22 mouse cellular contexts compared by ENCODE assay signal in genomic region chr7:96701097-96701845, GRCm38 (mm10).
DNase-seq lines count a peak whose midpoint lies in the region; ATAC-seq and TF ChIP-seq lines count a peak whose summit lies in the region.
"Had no signal": no experiment of that assay in that cellular context is flagged by ENCODE, and none has a peak within 500 bp of the region (broad histone marks: within the 10 kb centered on the region; RNA-seq: fewer than 3 reads in every experiment).

No protein-coding gene starts in this region.

- no peak overlapping the region for H3K4me3 ChIP-seq in hindbrain, postnatal 0 days (ENCODE audit: low read length)
- H3K4me3 ChIP-seq in hindbrain, embryonic 14.5 days (replicated peaks; ENCODE audit: low read length) = no peak overlapping the region
- H3K4me3 ChIP-seq in bone marrow, adult 2 months (replicated peaks; ENCODE audit: control insufficient read depth, low read depth, low read length) = no peak overlapping the region
- H3K4me3 ChIP-seq: gastrocnemius, adult 2 months; heart, embryonic 13.5 days; layer of hippocampus, adult 2 months; midbrain, embryonic 15.5 days had no signal

- H3K27ac ChIP-seq in hindbrain, postnatal 0 days = no peak overlapping the region
- H3K27ac ChIP-seq in hindbrain, embryonic 14.5 days = no peak overlapping the region
- peak overlapping the region; percentile 4; the same call in 1 of the 2 replicates for H3K27ac ChIP-seq in bone marrow, adult 2 months (ENCODE audit: control insufficient read depth, insufficient read depth, low read depth, low read length, poor library complexity)
- H3K27ac ChIP-seq: gastrocnemius, adult 2 months; heart, embryonic 13.5 days; kidney, postnatal 0 days; layer of hippocampus, adult 2 months; liver, embryonic 14.5 days; midbrain, embryonic 15.5 days had no signal

- no peak for TF ChIP-seq CTCF in hindbrain, postnatal 0 days (IDR thresholded peaks at IDR 0.05; ENCODE audit: low read depth)
- no peak for TF ChIP-seq CTCF in bone marrow, adult 2 months (IDR thresholded peaks at IDR 0.05; ENCODE audit: control insufficient read depth, insufficient read depth, low read length)

- no peaks in the 10 kb centered on the region for H3K9me3 ChIP-seq in hindbrain, postnatal 0 days (ENCODE audit: low read length)
- H3K9me3 ChIP-seq in hindbrain, embryonic 14.5 days (ENCODE audit: control insufficient read depth, low read length) = no peaks in the 10 kb centered on the region
- H3K9me3 ChIP-seq: heart, embryonic 13.5 days; midbrain, embryonic 15.5 days had no signal

- H3K4me2 ChIP-seq in hindbrain, postnatal 0 days (ENCODE audit: low read depth, low read length) = no peak overlapping the region
- no peak overlapping the region for H3K4me2 ChIP-seq in hindbrain, embryonic 14.5 days (replicated peaks)
- H3K4me2 ChIP-seq: heart, embryonic 13.5 days; midbrain, embryonic 15.5 days had no signal

- 0 out of 2 replicates have a peak, but pooled peaks have one; percentile 21 for ATAC-seq in hindbrain, postnatal 0 days
- ATAC-seq in hindbrain, embryonic 14.5 days (ENCODE audit: low FRiP score) = no peak
- ATAC-seq: forebrain, embryonic 14.5 days; hindbrain, embryonic 16.5 days; midbrain, embryonic 15.5 days had no signal

- no peaks in the 10 kb centered on the region for H3K4me1 ChIP-seq in hindbrain, postnatal 0 days (ENCODE audit: insufficient read depth, low read length)
- H3K4me1 ChIP-seq in hindbrain, embryonic 14.5 days (replicated peaks; ENCODE audit: control insufficient read depth, insufficient read depth, low read length) = no peaks in the 10 kb centered on the region
- peaks cover 6% of the 10 kb centered on the region for H3K4me1 ChIP-seq in bone marrow, adult 2 months (ENCODE audit: control insufficient read depth, insufficient read depth, low read length)
- H3K4me1 ChIP-seq: midbrain, embryonic 15.5 days had no signal

- no peaks in the 10 kb centered on the region for H3K27me3 ChIP-seq in hindbrain, postnatal 0 days (ENCODE audit: insufficient read depth, low read length)
- H3K27me3 ChIP-seq in hindbrain, embryonic 14.5 days (ENCODE audit: control insufficient read depth, insufficient read depth, low read length) = no peaks in the 10 kb centered on the region
- H3K27me3 ChIP-seq: midbrain, embryonic 15.5 days had no signal

- DNase-seq in hindbrain, postnatal 0 days (ENCODE audit: low spot score) = no peak
- DNase-seq in hindbrain, embryonic 14.5 days (ENCODE audit: low spot score) = no peak
- peak; percentile 16 to 23 for DNase-seq in spleen, postnatal 14 days (ENCODE audit: low spot score in 2 of 2)
- no peak for DNase-seq in spleen, adult 18-20 months
- DNase-seq in frontal cortex, postnatal 25 days (ENCODE audit: low spot score in 2 of 2) = no peak
- no peak for DNase-seq in thymus, postnatal 4 days
- DNase-seq: adrenal gland, adult 2 months; cerebellum, adult 9-11 months; gastrocnemius, adult 2 months; heart, adult 11 months; heart, postnatal 36 days; kidney, adult 11 months; right cerebral cortex, adult 18-20 months; thymus, postnatal 25 days had no signal

- no peak for TF ChIP-seq POLR2A in bone marrow, adult 2 months (IDR thresholded peaks at IDR 0.05; ENCODE audit: borderline replicate concordance, control insufficient read depth, low read depth, low read length)

- no peaks in the 10 kb centered on the region for H3K36me3 ChIP-seq in hindbrain, postnatal 0 days (ENCODE audit: insufficient read depth, low read length)
- no peaks in the 10 kb centered on the region for H3K36me3 ChIP-seq in hindbrain, embryonic 14.5 days (replicated peaks; ENCODE audit: control insufficient read depth, insufficient read depth)
- H3K36me3 ChIP-seq: heart, embryonic 13.5 days; midbrain, embryonic 15.5 days had no signal

- 85% methylated on average over 8 of the region's 8 CpGs for whole genome bisulfite sequencing in hindbrain, postnatal 0 days
- WGBS in hindbrain, embryonic 14.5 days = 77% methylated on average over 8 of the region's 8 CpGs
- WGBS in bone marrow, adult 2 months = 69% methylated on average over 8 of the region's 8 CpGs

- no peak overlapping the region for H3K9ac ChIP-seq in hindbrain, postnatal 0 days (replicated peaks; ENCODE audit: low read length)
- no peak overlapping the region for H3K9ac ChIP-seq in hindbrain, embryonic 14.5 days
- H3K9ac ChIP-seq: heart, embryonic 13.5 days; liver, embryonic 14.5 days; midbrain, embryonic 15.5 days had no signal

Comparison
In these comparisons a context has a peak if more than half of its experiments do, and no peak if none do; other contexts are left out.
1. DNase-seq: peak in spleen, postnatal 14 days (2 of 2); none in hindbrain, postnatal 0 days (single experiment), hindbrain, embryonic 14.5 days (single experiment), spleen, adult 18-20 months (0 of 2), frontal cortex, postnatal 25 days (0 of 2) and thymus, postnatal 4 days (single experiment).